10 mouse cellular contexts compared by ENCODE assay signal in genomic region chr6:94225832-94226231, GRCm38 (mm10). TPM values are rescaled to one million over a fixed set of nuclear protein-coding genes. Genes with fewer than 3 reads are reported as not detected.
DNase-seq lines count a peak whose midpoint lies in the region; ATAC-seq and TF ChIP-seq lines count a peak whose summit lies in the region.
"Had no signal": no experiment of that assay in that cellular context is flagged by ENCODE, and none has a peak within 500 bp of the region (broad histone marks: within the 10 kb centered on the region; RNA-seq: fewer than 3 reads in every experiment).

No protein-coding gene starts in this region.

- 46% methylated on average over 3 of the region's 3 CpGs for WGBS in forebrain, postnatal 0 days
- WGBS in forebrain, embryonic 16.5 days, result 60% methylated on average over 3 of the region's 3 CpGs
- 5% methylated on average over 3 of the region's 3 CpGs for WGBS in heart, adult 2 months

- no peak overlapping the region for H3K4me2 ChIP-seq in forebrain, postnatal 0 days (ENCODE audit: low read depth)
- no peak overlapping the region for H3K4me2 ChIP-seq in forebrain, embryonic 16.5 days (ENCODE audit: low read length)
- H3K4me2 ChIP-seq: kidney, embryonic 15.5 days had no signal

- TF ChIP-seq CTCF in forebrain, postnatal 0 days (IDR thresholded peaks at IDR 0.05; ENCODE audit: low read depth), result no peak
- TF ChIP-seq CTCF in heart, adult 2 months (IDR thresholded peaks at IDR 0.05), result no peak

- H3K79me2 ChIP-seq in heart, adult 2 months (replicated peaks; ENCODE audit: control insufficient read depth, insufficient read depth, low read length), result 0 out of 2 replicates have a peak, but pooled peaks cover 2% of the 10 kb centered on the region

- no peaks in the 10 kb centered on the region for H3K9me3 ChIP-seq in forebrain, postnatal 0 days (ENCODE audit: low read length)
- no peaks in the 10 kb centered on the region for H3K9me3 ChIP-seq in forebrain, embryonic 16.5 days (ENCODE audit: control insufficient read depth, low read length)
- H3K9me3 ChIP-seq: kidney, embryonic 15.5 days; megakaryocyte, embryonic 14.5 days had no signal

- peak; percentile 67 for ATAC-seq in forebrain, postnatal 0 days
- no peak for ATAC-seq in forebrain, embryonic 16.5 days

- TF ChIP-seq EP300 in heart, adult 2 months (IDR thresholded peaks at IDR 0.05; ENCODE audit: insufficient read depth, low read depth, low read length), result peak; percentile 79; the same call in 1 of the 2 replicates

- no peak overlapping the region for H3K27ac ChIP-seq in forebrain, postnatal 0 days (ENCODE audit: low read depth, low read length)
- H3K27ac ChIP-seq in forebrain, embryonic 16.5 days (ENCODE audit: low read length), result no peak overlapping the region
- H3K27ac ChIP-seq in heart, adult 2 months, result peak overlapping the region; percentile 61
- H3K27ac ChIP-seq: kidney, embryonic 15.5 days had no signal

- H3K36me3 ChIP-seq in forebrain, postnatal 0 days (ENCODE audit: insufficient read depth), result no peaks in the 10 kb centered on the region
- H3K36me3 ChIP-seq in forebrain, embryonic 16.5 days (ENCODE audit: control insufficient read depth, insufficient read depth), result no peaks in the 10 kb centered on the region
- H3K36me3 ChIP-seq in heart, adult 2 months (ENCODE audit: control insufficient read depth, insufficient read depth, low read length), result peaks cover 3% of the 10 kb centered on the region; the same call in 1 of the 2 replicates
- H3K36me3 ChIP-seq: kidney, embryonic 15.5 days had no signal

- TF ChIP-seq POLR2A in heart, adult 2 months (IDR thresholded peaks at IDR 0.05; ENCODE audit: insufficient read depth, low read depth, low read length), result no peak

- intact Hi-C loops in heart, adult 2 months (cut with DNase I), result loop anchor here (2.0 to 5.0 kb wide), 2 partner anchors 39 to 57 kb away; partner anchors contain the start of gene Magi1

- no peak overlapping the region for H3K9ac ChIP-seq in forebrain, postnatal 0 days
- H3K9ac ChIP-seq in forebrain, embryonic 16.5 days (replicated peaks; ENCODE audit: low read depth, low read length), result no peak overlapping the region
- no peak overlapping the region; the same call in 1 of the 2 replicates for H3K9ac ChIP-seq in heart, adult 2 months (ENCODE audit: low read depth, low read length)
- H3K9ac ChIP-seq: kidney, embryonic 15.5 days had no signal

- H3K4me3 ChIP-seq in forebrain, postnatal 0 days (ENCODE audit: low read depth, low read length), result no peak overlapping the region
- H3K4me3 ChIP-seq in forebrain, embryonic 16.5 days (replicated peaks; ENCODE audit: low read length), result no peak overlapping the region
- peak overlapping the region; percentile 0; the same call in 1 of the 2 replicates for H3K4me3 ChIP-seq in heart, adult 2 months
- H3K4me3 ChIP-seq: kidney, embryonic 15.5 days; megakaryocyte, embryonic 14.5 days had no signal

- DNase-seq in forebrain, postnatal 0 days, result peak; percentile 52
- DNase-seq in 3T3-L1 (ENCODE audit: low read depth, low spot score) (peak; percentile 72), liver (no peak)
- DNase-seq in heart, adult 2 months, result peak in 1 of 2 experiments; percentile 74
- peak; percentile 19 to 47 for DNase-seq in left cerebral cortex, adult 8-10 months (ENCODE audit: low spot score in 2 of 2)
- no peak for DNase-seq in embryo, embryonic 10.5 days (ENCODE audit: low spot score)
- DNase-seq in ovary, postnatal 10 days (ENCODE audit: low spot score), result no peak

- H3K4me1 ChIP-seq in forebrain, postnatal 0 days (ENCODE audit: insufficient read depth), result no peaks in the 10 kb centered on the region
- H3K4me1 ChIP-seq in forebrain, embryonic 16.5 days (replicated peaks; ENCODE audit: control insufficient read depth, insufficient read depth, low read length), result peaks cover 4% of the 10 kb centered on the region; the same call in 1 of the 2 replicates
- H3K4me1 ChIP-seq in heart, adult 2 months (ENCODE audit: control insufficient read depth, insufficient read depth, low read length), result peaks cover 21% of the 10 kb centered on the region
- H3K4me1 ChIP-seq: megakaryocyte, embryonic 14.5 days had no signal

- no peaks in the 10 kb centered on the region for H3K27me3 ChIP-seq in forebrain, postnatal 0 days (ENCODE audit: insufficient read depth, low read length)
- H3K27me3 ChIP-seq in forebrain, embryonic 16.5 days (replicated peaks; ENCODE audit: control insufficient read depth, insufficient read depth, low read length), result no peaks in the 10 kb centered on the region
- no peaks in the 10 kb centered on the region for H3K27me3 ChIP-seq in heart, adult 2 months (ENCODE audit: control insufficient read depth, insufficient read depth, low read length)
- H3K27me3 ChIP-seq: kidney, embryonic 15.5 days had no signal

RNA-seq across cellular contexts. Expression of gene Magi1, which starts 57.9 kb away (rescaled TPM):
- total RNA-seq in forebrain, postnatal 0 days (2014; rRNA removed), result 43.9 and 53.0 TPM in 2 replicates
- 9.9 and 16.4 TPM in 2 replicates for polyA plus RNA-seq in forebrain, postnatal 0 days (2015; fragmentation: Nextera tagmentation; extraction: Ambion mirVana)
- polyA plus RNA-seq in forebrain, embryonic 16.5 days (2015; fragmentation: Nextera tagmentation; extraction: Ambion mirVana), result 35.7 and 36.2 TPM in 2 replicates
- total RNA-seq in heart, adult 2 months (2021), result 10 to 100 TPM; 14.0 to 16.5 TPM
- 4.1 and 5.8 TPM in 2 replicates for polyA plus RNA-seq in heart, adult 2 months (2012; rRNA removed)
- 10 to 100 TPM; 69.1 to 81.7 (median 71.1) TPM for total RNA-seq in left cerebral cortex, adult 8-10 months (2022)

Comparison
In these comparisons a context has a peak if more than half of its experiments do, and no peak if none do; other contexts are left out.
1. DNase-seq: peak in forebrain, postnatal 0 days (single experiment), 3T3-L1 (single experiment) and left cerebral cortex, adult 8-10 months (2 of 2); none in embryo, embryonic 10.5 days (single experiment), ovary, postnatal 10 days (single experiment) and liver (single experiment).